Mouse (Mus musculus): ENCODE results near the gene Rps15a. TPM values are rescaled to one million over a fixed set of nuclear protein-coding genes. Genes with fewer than 3 reads are reported as not detected.
A peak's percentile ranks its signal among the peaks of the same experiment; 100 is the strongest.

The Rps15a gene
- polyA plus RNA-seq, 1 experiment, result 1,225 TPM

- no peak for DNase-seq
- Histone ChIP-seq H3K4me3 (ENCODE audit: insufficient read depth, low read depth, low read length) (no peak overlapping the region), H3K27ac (ENCODE audit: insufficient read depth, low read depth, low read length) (0 out of 2 replicates have a peak overlapping the region, but pooled peaks have one; percentile 47), H3K4me1 (ENCODE audit: control insufficient read depth, insufficient read depth, low read length) (peaks cover 31% of the 10 kb centered on the region), H3K36me3 (ENCODE audit: control insufficient read depth, insufficient read depth, low read length) (peaks cover 12% of the 10 kb centered on the region), H3K27me3 (replicated peaks; ENCODE audit: control insufficient read depth, insufficient read depth, low read length) (no peaks in the 10 kb centered on the region)
- TF ChIP-seq CTCF (conservative IDR thresholded peaks at IDR 0.05; ENCODE audit: insufficient read depth, insufficient read length, low read depth, low read length), result no peak
- TF ChIP-seq POLR2A (IDR thresholded peaks at IDR 0.05; ENCODE audit: low read depth, low read length), result no peak
- 53% methylated on average over 4 of the region's 4 CpGs for WGBS
Measured at GRCm38 (mm10) chr7:118123512-118124411, 7.8 kb upstream of the Rps15a start.

GRCm38 (mm10) chr7:118122235-118122634 lies 6.2 kb upstream of the Rps15a start:
- peaks cover 12% of the 10 kb centered on the region for H3K36me3 ChIP-seq (ENCODE audit: control insufficient read depth, insufficient read depth, low read length)
- WGBS, result 94% methylated on average over 7 of the region's 7 CpGs
- DNase-seq, result no peak
- TF ChIP-seq POLR2A (IDR thresholded peaks at IDR 0.05; ENCODE audit: low read depth, low read length), result no peak
- TF ChIP-seq CTCF (conservative IDR thresholded peaks at IDR 0.05; ENCODE audit: insufficient read depth, insufficient read length, low read depth, low read length), result no peak
- no peak overlapping the region for H3K27ac ChIP-seq (ENCODE audit: insufficient read depth, low read depth, low read length)
- H3K4me3 ChIP-seq (ENCODE audit: insufficient read depth, low read depth, low read length), result no peak overlapping the region
- H3K4me1 ChIP-seq (ENCODE audit: control insufficient read depth, insufficient read depth, low read length), result peaks cover 39% of the 10 kb centered on the region
- H3K27me3 ChIP-seq (replicated peaks; ENCODE audit: control insufficient read depth, insufficient read depth, low read length), result no peaks in the 10 kb centered on the region

- TF ChIP-seq CTCF (conservative IDR thresholded peaks at IDR 0.05; ENCODE audit: insufficient read depth, insufficient read length, low read depth, low read length), result no peak
- no peak for TF ChIP-seq POLR2A (IDR thresholded peaks at IDR 0.05; ENCODE audit: low read depth, low read length)
- Histone ChIP-seq H3K36me3 (ENCODE audit: control insufficient read depth, insufficient read depth, low read length) (peaks cover 8% of the 10 kb centered on the region), H3K27ac (ENCODE audit: insufficient read depth, low read depth, low read length) (peak overlapping the region; percentile 79; the same call in 1 of the 2 replicates), H3K4me3 (ENCODE audit: insufficient read depth, low read depth, low read length) (no peak overlapping the region), H3K27me3 (replicated peaks; ENCODE audit: control insufficient read depth, insufficient read depth, low read length) (no peaks in the 10 kb centered on the region), H3K4me1 (ENCODE audit: control insufficient read depth, insufficient read depth, low read length) (peaks cover 31% of the 10 kb centered on the region)
- WGBS, result 63% methylated on average over 1 of the region's 1 CpGs
- no peak for DNase-seq
Measured at GRCm38 (mm10) chr7:118120654-118121053, 4.7 kb upstream of the Rps15a start.

- Histone ChIP-seq H3K27ac (ENCODE audit: insufficient read depth, low read depth, low read length) (peak overlapping the region; percentile 79), H3K27me3 (replicated peaks; ENCODE audit: control insufficient read depth, insufficient read depth, low read length) (no peaks in the 10 kb centered on the region), H3K4me3 (ENCODE audit: insufficient read depth, low read depth, low read length) (no peak overlapping the region), H3K36me3 (ENCODE audit: control insufficient read depth, insufficient read depth, low read length) (peaks cover 7% of the 10 kb centered on the region), H3K4me1 (ENCODE audit: control insufficient read depth, insufficient read depth, low read length) (peaks cover 32% of the 10 kb centered on the region)
- peak; percentile 52 for DNase-seq
- WGBS, result 15% methylated on average over 5 of the region's 5 CpGs
- TF ChIP-seq CTCF (conservative IDR thresholded peaks at IDR 0.05; ENCODE audit: insufficient read depth, insufficient read length, low read depth, low read length), result no peak
- TF ChIP-seq POLR2A (IDR thresholded peaks at IDR 0.05; ENCODE audit: low read depth, low read length), result no peak
Measured at GRCm38 (mm10) chr7:118119946-118120345, 4.0 kb upstream of the Rps15a start.

GRCm38 (mm10) chr7:118119142-118119541 lies 3.2 kb upstream of the Rps15a start:
- Histone ChIP-seq H3K27ac (ENCODE audit: insufficient read depth, low read depth, low read length) (peak overlapping the region; percentile 96), H3K36me3 (ENCODE audit: control insufficient read depth, insufficient read depth, low read length) (peaks cover 7% of the 10 kb centered on the region), H3K27me3 (replicated peaks; ENCODE audit: control insufficient read depth, insufficient read depth, low read length) (no peaks in the 10 kb centered on the region), H3K4me1 (ENCODE audit: control insufficient read depth, insufficient read depth, low read length) (peaks cover 30% of the 10 kb centered on the region), H3K4me3 (ENCODE audit: insufficient read depth, low read depth, low read length) (no peak overlapping the region)
- 35% methylated on average over 2 of the region's 2 CpGs for WGBS
- TF ChIP-seq CTCF (conservative IDR thresholded peaks at IDR 0.05; ENCODE audit: insufficient read depth, insufficient read length, low read depth, low read length) (no peak), POLR2A (IDR thresholded peaks at IDR 0.05; ENCODE audit: low read depth, low read length) (no peak)
- DNase-seq, result peak; percentile 85

- Histone ChIP-seq H3K36me3 (ENCODE audit: control insufficient read depth, insufficient read depth, low read length) (peaks cover 7% of the 10 kb centered on the region), H3K4me1 (ENCODE audit: control insufficient read depth, insufficient read depth, low read length) (peaks cover 32% of the 10 kb centered on the region), H3K27ac (ENCODE audit: insufficient read depth, low read depth, low read length) (peak overlapping the region; percentile 81), H3K27me3 (replicated peaks; ENCODE audit: control insufficient read depth, insufficient read depth, low read length) (no peaks in the 10 kb centered on the region), H3K4me3 (ENCODE audit: insufficient read depth, low read depth, low read length) (no peak overlapping the region)
- WGBS, result 70% methylated on average over 3 of the region's 3 CpGs
- no peak for DNase-seq
- TF ChIP-seq POLR2A (IDR thresholded peaks at IDR 0.05; ENCODE audit: low read depth, low read length), result no peak
- no peak for TF ChIP-seq CTCF (conservative IDR thresholded peaks at IDR 0.05; ENCODE audit: insufficient read depth, insufficient read length, low read depth, low read length)
Measured at GRCm38 (mm10) chr7:118118426-118118825, 2.4 kb upstream of the Rps15a start.

GRCm38 (mm10) chr7:118117539-118118210 lies 1.7 kb upstream of the Rps15a start:
- TF ChIP-seq CTCF (conservative IDR thresholded peaks at IDR 0.05; ENCODE audit: insufficient read depth, insufficient read length, low read depth, low read length) (no peak), POLR2A (IDR thresholded peaks at IDR 0.05; ENCODE audit: low read depth, low read length) (no peak)
- peaks cover 32% of the 10 kb centered on the region for H3K4me1 ChIP-seq (ENCODE audit: control insufficient read depth, insufficient read depth, low read length)
- H3K4me3 ChIP-seq (ENCODE audit: insufficient read depth, low read depth, low read length), result no peak overlapping the region
- H3K36me3 ChIP-seq (ENCODE audit: control insufficient read depth, insufficient read depth, low read length), result peaks cover 4% of the 10 kb centered on the region
- H3K27ac ChIP-seq (ENCODE audit: insufficient read depth, low read depth, low read length), result peak overlapping the region; percentile 81
- no peaks in the 10 kb centered on the region for H3K27me3 ChIP-seq (replicated peaks; ENCODE audit: control insufficient read depth, insufficient read depth, low read length)
- WGBS, result 34% methylated on average over 4 of the region's 4 CpGs
- peak; percentile 74 for DNase-seq

Data from kidney, adult 2 months (tissue).